Mouse (Mus musculus): ENCODE data around the gene Nptx1. TPM values are rescaled to one million over a fixed set of nuclear protein-coding genes. Genes with fewer than 3 reads are reported as not detected.

The Nptx1 gene
- 1.4 and 1.7 TPM in 2 replicates for polyA plus RNA-seq (2016; fragmentation: Nextera tagmentation; extraction: Ambion mirVana)

- H3K27me3 ChIP-seq (ENCODE audit: poor library complexity, severe bottlenecking), result peaks cover 100% of the 10 kb centered on the region
- H3K9me3 ChIP-seq, result no peaks in the 10 kb centered on the region
- WGBS, result under 1% methylated on average over 90 of the region's 90 CpGs
- H3K4me1 ChIP-seq, result peaks cover 61% of the 10 kb centered on the region
- peak within 1 kb of the TSS; percentile 79 for H3K27ac ChIP-seq
- no peaks in the 10 kb centered on the region for H3K36me3 ChIP-seq (replicated peaks)
- DNase-seq (ENCODE audit: extremely low spot score, low spot score), result peak; percentile 54
- peak within 1 kb of the TSS; percentile 63 for H3K4me3 ChIP-seq
Measured at GRCm38 (mm10) chr11:119547183-119547921, at the start of gene Nptx1. Gene Nptx1 (minus strand): TSS chr11:119547753.

GRCm38 (mm10) chr11:119593966-119594365, 46.4 kb upstream of the Nptx1 start:
- no peaks in the 10 kb centered on the region for H3K36me3 ChIP-seq (replicated peaks)
- no peak overlapping the region for H3K4me3 ChIP-seq
- H3K27me3 ChIP-seq (ENCODE audit: poor library complexity, severe bottlenecking), result peaks cover 11% of the 10 kb centered on the region; the same call in 1 of the 2 replicates
- WGBS, result 43% methylated on average over 3 of the region's 3 CpGs
- H3K4me1 ChIP-seq, result peaks cover 5% of the 10 kb centered on the region; the same call in 1 of the 2 replicates
- H3K9me3 ChIP-seq, result no peaks in the 10 kb centered on the region
- no peak overlapping the region for H3K27ac ChIP-seq
- no peak for DNase-seq (ENCODE audit: extremely low spot score, low spot score)

GRCm38 (mm10) chr11:119589242-119589641, 41.7 kb upstream of the Nptx1 start:
- WGBS, result 89% methylated on average over 7 of the region's 7 CpGs

GRCm38 (mm10) chr11:119587112-119587511, 39.6 kb upstream of the Nptx1 start:
- DNase-seq (ENCODE audit: extremely low spot score, low spot score), result no peak
- no peaks in the 10 kb centered on the region for H3K27me3 ChIP-seq (ENCODE audit: poor library complexity, severe bottlenecking)
- H3K9me3 ChIP-seq, result no peaks in the 10 kb centered on the region
- H3K4me1 ChIP-seq, result peaks cover 3% of the 10 kb centered on the region; the same call in 1 of the 2 replicates
- 74% methylated on average over 5 of the region's 5 CpGs for WGBS
- H3K27ac ChIP-seq, result no peak overlapping the region
- no peak overlapping the region for H3K4me3 ChIP-seq
- no peaks in the 10 kb centered on the region for H3K36me3 ChIP-seq (replicated peaks)

More at GRCm38 (mm10) chr11:119589242-119589641, 41.7 kb upstream of the Nptx1 start:
- peaks cover 11% of the 10 kb centered on the region; the same call in 1 of the 2 replicates for H3K27me3 ChIP-seq (ENCODE audit: poor library complexity, severe bottlenecking)
- no peak for DNase-seq (ENCODE audit: extremely low spot score, low spot score)
- H3K4me1 ChIP-seq, result peaks cover 8% of the 10 kb centered on the region; the same call in 1 of the 2 replicates
- no peak overlapping the region for H3K4me3 ChIP-seq
- no peaks in the 10 kb centered on the region for H3K9me3 ChIP-seq
- no peak overlapping the region for H3K27ac ChIP-seq
- H3K36me3 ChIP-seq (replicated peaks), result no peaks in the 10 kb centered on the region

- H3K27ac ChIP-seq, result no peak overlapping the region
Measured at GRCm38 (mm10) chr11:119586511-119586910, 39.0 kb upstream of the Nptx1 start.

GRCm38 (mm10) chr11:119577721-119578120, 30.2 kb upstream of the Nptx1 start:
- H3K36me3 ChIP-seq (replicated peaks), result no peaks in the 10 kb centered on the region
- no peak for DNase-seq (ENCODE audit: extremely low spot score, low spot score)
- no peak overlapping the region for H3K27ac ChIP-seq
- H3K4me3 ChIP-seq, result no peak overlapping the region
- WGBS, result 88% methylated on average over 2 of the region's 2 CpGs
- H3K27me3 ChIP-seq (ENCODE audit: poor library complexity, severe bottlenecking), result peaks cover 19% of the 10 kb centered on the region
- H3K9me3 ChIP-seq, result no peaks in the 10 kb centered on the region
- peaks cover 17% of the 10 kb centered on the region for H3K4me1 ChIP-seq

More at GRCm38 (mm10) chr11:119586511-119586910, 39.0 kb upstream of the Nptx1 start:
- Histone ChIP-seq H3K4me3 (no peak overlapping the region), H3K9me3 (no peaks in the 10 kb centered on the region), H3K36me3 (replicated peaks) (no peaks in the 10 kb centered on the region), H3K4me1 (peaks cover 3% of the 10 kb centered on the region; the same call in 1 of the 2 replicates), H3K27me3 (ENCODE audit: poor library complexity, severe bottlenecking) (no peaks in the 10 kb centered on the region)
- DNase-seq (ENCODE audit: extremely low spot score, low spot score), result no peak
- WGBS, result 92% methylated on average over 4 of the region's 4 CpGs

GRCm38 (mm10) chr11:119576855-119577254, 29.3 kb upstream of the Nptx1 start:
- WGBS, result 19% methylated on average over 4 of the region's 4 CpGs
- DNase-seq (ENCODE audit: extremely low spot score, low spot score), result no peak
- H3K27ac ChIP-seq, result no peak overlapping the region

GRCm38 (mm10) chr11:119572316-119573010, 24.9 kb upstream of the Nptx1 start:
- Histone ChIP-seq H3K4me3 (no peak overlapping the region), H3K36me3 (replicated peaks) (no peaks in the 10 kb centered on the region), H3K27me3 (ENCODE audit: poor library complexity, severe bottlenecking) (peaks cover 43% of the 10 kb centered on the region), H3K9me3 (no peaks in the 10 kb centered on the region), H3K27ac (peak overlapping the region; percentile 60), H3K4me1 (peaks cover 24% of the 10 kb centered on the region)
- DNase-seq (ENCODE audit: extremely low spot score, low spot score), result no peak
- 46% methylated on average over 15 of the region's 15 CpGs for WGBS

More at GRCm38 (mm10) chr11:119576855-119577254, 29.3 kb upstream of the Nptx1 start:
- Histone ChIP-seq H3K4me1 (peaks cover 24% of the 10 kb centered on the region), H3K27me3 (ENCODE audit: poor library complexity, severe bottlenecking) (peaks cover 19% of the 10 kb centered on the region), H3K9me3 (no peaks in the 10 kb centered on the region), H3K4me3 (no peak overlapping the region), H3K36me3 (replicated peaks) (no peaks in the 10 kb centered on the region)

- Histone ChIP-seq H3K36me3 (replicated peaks) (no peaks in the 10 kb centered on the region), H3K27me3 (ENCODE audit: poor library complexity, severe bottlenecking) (peaks cover 72% of the 10 kb centered on the region), H3K4me3 (no peak overlapping the region), H3K9me3 (no peaks in the 10 kb centered on the region), H3K4me1 (peaks cover 43% of the 10 kb centered on the region), H3K27ac (no peak overlapping the region)
- no peak for DNase-seq (ENCODE audit: extremely low spot score, low spot score)
- 64% methylated on average over 5 of the region's 5 CpGs for WGBS
Measured at GRCm38 (mm10) chr11:119566188-119566587, 18.6 kb upstream of the Nptx1 start.

- 49% methylated on average over 10 of the region's 10 CpGs for WGBS
- H3K27ac ChIP-seq, result no peak overlapping the region
- no peaks in the 10 kb centered on the region for H3K36me3 ChIP-seq (replicated peaks)
- DNase-seq (ENCODE audit: extremely low spot score, low spot score), result no peak
- no peaks in the 10 kb centered on the region for H3K9me3 ChIP-seq
- H3K4me3 ChIP-seq, result no peak overlapping the region
- H3K27me3 ChIP-seq (ENCODE audit: poor library complexity, severe bottlenecking), result peaks cover 72% of the 10 kb centered on the region
- H3K4me1 ChIP-seq, result peaks cover 43% of the 10 kb centered on the region
Measured at GRCm38 (mm10) chr11:119565684-119566083, 18.1 kb upstream of the Nptx1 start.

- no peak overlapping the region for H3K27ac ChIP-seq
- peaks cover 72% of the 10 kb centered on the region for H3K27me3 ChIP-seq (ENCODE audit: poor library complexity, severe bottlenecking)
- 75% methylated on average over 7 of the region's 7 CpGs for WGBS
- no peaks in the 10 kb centered on the region for H3K9me3 ChIP-seq
- no peak for DNase-seq (ENCODE audit: extremely low spot score, low spot score)
- H3K4me1 ChIP-seq, result peaks cover 45% of the 10 kb centered on the region
- no peak overlapping the region for H3K4me3 ChIP-seq
- H3K36me3 ChIP-seq (replicated peaks), result no peaks in the 10 kb centered on the region
Measured at GRCm38 (mm10) chr11:119565021-119565420, 17.5 kb upstream of the Nptx1 start.

- Histone ChIP-seq H3K27me3 (ENCODE audit: poor library complexity, severe bottlenecking) (peaks cover 72% of the 10 kb centered on the region), H3K4me3 (no peak overlapping the region), H3K4me1 (peaks cover 51% of the 10 kb centered on the region), H3K36me3 (replicated peaks) (no peaks in the 10 kb centered on the region), H3K27ac (no peak overlapping the region), H3K9me3 (no peaks in the 10 kb centered on the region)
- WGBS, result 91% methylated on average over 10 of the region's 10 CpGs
- DNase-seq (ENCODE audit: extremely low spot score, low spot score), result no peak
Measured at GRCm38 (mm10) chr11:119564383-119564782, 16.8 kb upstream of the Nptx1 start.

GRCm38 (mm10) chr11:119563166-119563565, 15.6 kb upstream of the Nptx1 start:
- DNase-seq (ENCODE audit: extremely low spot score, low spot score), result no peak
- 0 out of 2 replicates have a peak overlapping the region, but pooled peaks have one; percentile 16 for H3K27ac ChIP-seq
- H3K36me3 ChIP-seq (replicated peaks), result no peaks in the 10 kb centered on the region
- peaks cover 63% of the 10 kb centered on the region for H3K4me1 ChIP-seq
- WGBS, result 78% methylated on average over 9 of the region's 9 CpGs
- H3K4me3 ChIP-seq, result no peak overlapping the region
- H3K9me3 ChIP-seq, result no peaks in the 10 kb centered on the region
- H3K27me3 ChIP-seq (ENCODE audit: poor library complexity, severe bottlenecking), result peaks cover 76% of the 10 kb centered on the region

Data from forebrain, embryonic 10.5 days (tissue).